Mouse (Mus musculus): ENCODE results near the gene Ttyh3. TPM values are rescaled to one million over a fixed set of nuclear protein-coding genes. Genes with fewer than 3 reads are reported as not detected.

Gene Ttyh3
- polyA plus RNA-seq, 1 experiment from 2014 or later, result 42.8 TPM

GRCm38 (mm10) chr5:140616110-140616503 lies 32.7 kb downstream of the Ttyh3 start:
- no peak overlapping the region for H3K9ac ChIP-seq (replicated peaks; ENCODE audit: low read length)
- DNase-seq (ENCODE audit: low spot score), result no peak
- no peaks in the 10 kb centered on the region for H3K36me3 ChIP-seq (replicated peaks; ENCODE audit: control insufficient read depth, insufficient read depth, low read depth, low read length)
- WGBS, result 83% methylated on average over 6 of the region's 6 CpGs
- no peak overlapping the region for H3K27ac ChIP-seq (replicated peaks; ENCODE audit: low read depth, low read length)
- no peak overlapping the region for H3K4me2 ChIP-seq (ENCODE audit: low read depth, low read length)
- H3K4me1 ChIP-seq (ENCODE audit: control insufficient read depth, insufficient read depth, low read length), result peaks cover 4% of the 10 kb centered on the region
- peaks cover 12% of the 10 kb centered on the region for H3K27me3 ChIP-seq (ENCODE audit: control insufficient read depth, insufficient read depth, low read length)
- no peaks in the 10 kb centered on the region for H3K9me3 ChIP-seq (replicated peaks; ENCODE audit: control insufficient read depth, low read length)
- ATAC-seq (replicated peaks; ENCODE audit: insufficient number of reproducible peaks, low FRiP score, low TSS enrichment, low read depth), result no peak
- H3K4me3 ChIP-seq (ENCODE audit: low read depth, low read length), result no peak overlapping the region

DNA sequence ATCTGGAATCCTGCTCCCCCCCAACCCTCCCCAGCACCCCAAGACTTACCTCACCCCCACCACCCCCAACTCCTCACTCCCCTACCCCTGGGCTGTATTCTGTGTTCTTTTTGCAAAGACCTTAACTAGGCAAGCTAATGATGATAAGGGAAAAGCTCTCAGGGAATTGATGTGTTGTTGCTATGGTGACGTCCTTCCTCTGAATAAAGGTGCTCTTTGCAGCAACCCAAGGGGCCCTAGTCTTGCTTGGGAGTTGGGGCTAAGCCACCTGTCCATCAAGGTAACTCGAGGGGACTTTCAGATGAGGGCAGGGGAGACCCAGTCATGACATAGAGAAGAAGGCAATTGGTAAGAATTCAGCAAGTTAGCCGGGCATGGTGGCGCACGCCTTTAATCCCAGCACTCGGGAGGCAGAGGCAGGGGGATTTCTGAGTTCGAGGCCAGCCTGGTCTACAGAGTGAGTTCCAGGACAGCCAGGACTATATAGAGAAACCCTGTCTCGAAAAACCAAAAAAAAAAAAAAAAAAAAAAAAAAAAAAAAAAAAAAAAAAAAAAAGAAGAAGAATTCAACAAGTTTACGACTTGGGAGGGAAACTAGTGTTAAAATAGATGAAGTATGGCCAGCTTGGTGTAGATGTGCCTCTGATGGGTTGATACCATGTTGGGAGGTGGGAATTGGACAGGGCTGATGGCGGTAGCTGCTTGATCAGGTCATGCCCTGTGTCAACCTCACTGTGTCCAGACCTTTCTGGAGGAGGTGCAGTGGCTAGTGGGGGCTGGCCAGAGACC lies 33.3 kb downstream of the Ttyh3 start:
- Histone ChIP-seq H3K27me3 (ENCODE audit: control insufficient read depth, insufficient read depth, low read length) (peaks cover 17% of the 10 kb centered on the region), H3K4me2 (ENCODE audit: low read depth, low read length) (no peak overlapping the region), H3K9me3 (replicated peaks; ENCODE audit: control insufficient read depth, low read length) (no peaks in the 10 kb centered on the region), H3K4me3 (ENCODE audit: low read depth, low read length) (no peak overlapping the region), H3K36me3 (replicated peaks; ENCODE audit: control insufficient read depth, insufficient read depth, low read depth, low read length) (no peaks in the 10 kb centered on the region), H3K27ac (replicated peaks; ENCODE audit: low read depth, low read length) (no peak overlapping the region), H3K4me1 (ENCODE audit: control insufficient read depth, insufficient read depth, low read length) (peaks cover 7% of the 10 kb centered on the region), H3K9ac (replicated peaks; ENCODE audit: low read length) (no peak overlapping the region)
- DNase-seq (ENCODE audit: low spot score) (no peak), ATAC-seq (replicated peaks; ENCODE audit: insufficient number of reproducible peaks, low FRiP score, low TSS enrichment, low read depth) (no peak)
- WGBS, result 84% methylated on average over 9 of the region's 10 CpGs

DNA sequence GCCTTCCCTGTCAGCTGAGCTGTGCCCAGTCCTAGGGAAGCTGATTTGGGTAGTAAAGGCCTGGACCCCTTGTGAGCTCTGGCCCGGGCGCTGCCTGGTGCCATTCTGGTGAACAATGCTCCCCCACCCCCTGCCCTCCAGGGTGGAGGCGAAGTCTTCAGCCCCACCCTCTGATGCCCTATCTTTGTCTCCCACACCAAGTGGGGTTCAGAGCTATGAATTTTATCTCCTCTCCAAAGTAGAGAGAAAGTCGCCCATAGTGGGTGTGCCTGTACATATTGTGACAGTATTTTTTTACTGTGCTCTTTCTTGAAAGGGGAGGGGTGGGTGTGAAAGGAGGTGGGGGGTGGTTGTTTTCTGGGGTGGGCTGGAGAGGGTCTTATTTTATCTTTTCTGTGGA lies 34.0 kb downstream of the Ttyh3 start:
- H3K9ac ChIP-seq (replicated peaks; ENCODE audit: low read length), result no peak overlapping the region
- H3K27ac ChIP-seq (replicated peaks; ENCODE audit: low read depth, low read length), result no peak overlapping the region
- H3K4me3 ChIP-seq (ENCODE audit: low read depth, low read length), result no peak overlapping the region
- ATAC-seq (replicated peaks; ENCODE audit: insufficient number of reproducible peaks, low FRiP score, low TSS enrichment, low read depth) (no peak), DNase-seq (ENCODE audit: low spot score) (no peak)
- WGBS, result 84% methylated on average over 4 of the region's 4 CpGs
- H3K27me3 ChIP-seq (ENCODE audit: control insufficient read depth, insufficient read depth, low read length), result peaks cover 24% of the 10 kb centered on the region
- H3K36me3 ChIP-seq (replicated peaks; ENCODE audit: control insufficient read depth, insufficient read depth, low read depth, low read length), result no peaks in the 10 kb centered on the region
- H3K9me3 ChIP-seq (replicated peaks; ENCODE audit: control insufficient read depth, low read length), result no peaks in the 10 kb centered on the region
- peaks cover 11% of the 10 kb centered on the region for H3K4me1 ChIP-seq (ENCODE audit: control insufficient read depth, insufficient read depth, low read length)
- H3K4me2 ChIP-seq (ENCODE audit: low read depth, low read length), result no peak overlapping the region

- no peak overlapping the region for H3K4me2 ChIP-seq (ENCODE audit: low read depth, low read length)
- ATAC-seq (replicated peaks; ENCODE audit: insufficient number of reproducible peaks, low FRiP score, low TSS enrichment, low read depth) (no peak), DNase-seq (ENCODE audit: low spot score) (no peak)
- H3K4me3 ChIP-seq (ENCODE audit: low read depth, low read length), result no peak overlapping the region
- no peaks in the 10 kb centered on the region for H3K36me3 ChIP-seq (replicated peaks; ENCODE audit: control insufficient read depth, insufficient read depth, low read depth, low read length)
- no peak overlapping the region for H3K27ac ChIP-seq (replicated peaks; ENCODE audit: low read depth, low read length)
- peaks cover 11% of the 10 kb centered on the region for H3K4me1 ChIP-seq (ENCODE audit: control insufficient read depth, insufficient read depth, low read length)
- 94% methylated on average over 10 of the region's 10 CpGs for WGBS
- no peaks in the 10 kb centered on the region for H3K9me3 ChIP-seq (replicated peaks; ENCODE audit: control insufficient read depth, low read length)
- H3K9ac ChIP-seq (replicated peaks; ENCODE audit: low read length), result no peak overlapping the region
- peaks cover 31% of the 10 kb centered on the region for H3K27me3 ChIP-seq (ENCODE audit: control insufficient read depth, insufficient read depth, low read length)
Observed at GRCm38 (mm10) chr5:140614141-140614540, 34.7 kb downstream of the Ttyh3 start.

DNA sequence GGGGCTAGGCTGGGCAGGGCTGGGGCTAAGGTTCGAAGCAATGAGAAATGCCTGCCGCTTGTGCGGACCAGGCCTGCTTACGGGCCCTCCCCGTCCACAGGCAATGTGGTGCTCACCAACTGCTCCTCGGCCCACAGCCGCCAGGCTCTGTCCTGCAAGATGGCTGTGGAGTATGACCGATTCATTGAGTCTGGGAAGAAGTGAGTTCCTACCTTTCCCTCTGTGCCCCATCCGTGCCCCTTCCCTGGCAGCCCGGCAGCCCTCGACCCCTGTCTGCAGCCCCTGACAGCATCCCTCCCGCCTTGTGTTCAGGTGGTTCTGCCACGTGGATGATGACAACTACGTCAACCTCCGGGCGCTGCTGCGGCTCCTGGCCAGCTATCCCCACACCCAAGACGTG lies 36.6 kb downstream of the Ttyh3 start:
- no peak for DNase-seq (ENCODE audit: low spot score)
- H3K27me3 ChIP-seq (ENCODE audit: control insufficient read depth, insufficient read depth, low read length), result peaks cover 45% of the 10 kb centered on the region
- peaks cover 18% of the 10 kb centered on the region for H3K4me1 ChIP-seq (ENCODE audit: control insufficient read depth, insufficient read depth, low read length)
- no peaks in the 10 kb centered on the region for H3K36me3 ChIP-seq (replicated peaks; ENCODE audit: control insufficient read depth, insufficient read depth, low read depth, low read length)
- 39% methylated on average over 18 of the region's 18 CpGs for WGBS
- H3K27ac ChIP-seq (replicated peaks; ENCODE audit: low read depth, low read length), result no peak overlapping the region; the same call in 1 of the 2 replicates
- ATAC-seq (replicated peaks; ENCODE audit: insufficient number of reproducible peaks, low FRiP score, low TSS enrichment, low read depth), result no peak
- H3K9me3 ChIP-seq (replicated peaks; ENCODE audit: control insufficient read depth, low read length), result no peaks in the 10 kb centered on the region
- no peak overlapping the region for H3K9ac ChIP-seq (replicated peaks; ENCODE audit: low read length)
- 0 out of 2 replicates have a peak overlapping the region, but pooled peaks have one; percentile 0 for H3K4me3 ChIP-seq (ENCODE audit: low read depth, low read length)
- H3K4me2 ChIP-seq (ENCODE audit: low read depth, low read length), result peak overlapping the region; percentile 58; the same call in 1 of the 2 replicates

GRCm38 (mm10) chr5:140611611-140612185 lies 37.1 kb downstream of the Ttyh3 start:
- Histone ChIP-seq H3K4me2 (ENCODE audit: low read depth, low read length) (peak overlapping the region; percentile 58), H3K9me3 (replicated peaks; ENCODE audit: control insufficient read depth, low read length) (no peaks in the 10 kb centered on the region), H3K4me1 (ENCODE audit: control insufficient read depth, insufficient read depth, low read length) (peaks cover 21% of the 10 kb centered on the region), H3K9ac (replicated peaks; ENCODE audit: low read length) (peak overlapping the region; percentile 60; the same call in 1 of the 2 replicates), H3K36me3 (replicated peaks; ENCODE audit: control insufficient read depth, insufficient read depth, low read depth, low read length) (no peaks in the 10 kb centered on the region), H3K27ac (replicated peaks; ENCODE audit: low read depth, low read length) (peak overlapping the region; percentile 72), H3K27me3 (ENCODE audit: control insufficient read depth, insufficient read depth, low read length) (peaks cover 50% of the 10 kb centered on the region), H3K4me3 (ENCODE audit: low read depth, low read length) (peak overlapping the region; percentile 0)
- WGBS, result 4% methylated on average over 15 of the region's 15 CpGs
- DNase-seq (ENCODE audit: low spot score) (peak; percentile 56), ATAC-seq (replicated peaks; ENCODE audit: insufficient number of reproducible peaks, low FRiP score, low TSS enrichment, low read depth) (no peak)

DNA sequence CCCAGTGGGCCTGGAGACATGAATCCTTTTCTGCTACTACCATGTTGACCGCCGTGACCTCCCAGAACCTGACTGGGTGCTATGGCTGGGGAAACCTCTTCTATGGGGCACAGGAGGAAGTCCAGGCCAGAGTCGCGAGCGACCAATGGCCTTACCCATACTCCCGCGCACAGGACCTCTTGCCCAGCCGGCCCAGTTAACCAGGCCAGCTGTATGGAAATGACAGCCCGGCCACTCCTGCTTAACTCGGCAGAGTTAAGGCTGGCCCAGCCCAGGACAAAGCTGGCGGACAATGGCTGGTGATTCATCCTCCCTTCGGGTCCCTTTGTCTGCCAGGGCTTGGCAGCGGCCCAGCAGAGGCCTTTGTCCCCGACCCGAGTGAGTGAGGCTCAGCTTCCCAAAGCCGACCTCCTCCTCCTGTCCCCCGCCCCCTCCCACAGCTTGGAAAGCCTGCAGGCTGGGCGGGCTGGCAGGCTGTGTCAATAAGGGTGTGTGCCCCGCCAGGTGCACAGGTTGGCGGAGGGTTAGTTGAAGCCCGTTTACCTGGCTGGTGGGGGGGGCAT lies 37.7 kb downstream of the Ttyh3 start:
- peak overlapping the region; percentile 60 for H3K9ac ChIP-seq (replicated peaks; ENCODE audit: low read length)
- no peaks in the 10 kb centered on the region for H3K9me3 ChIP-seq (replicated peaks; ENCODE audit: control insufficient read depth, low read length)
- H3K36me3 ChIP-seq (replicated peaks; ENCODE audit: control insufficient read depth, insufficient read depth, low read depth, low read length), result no peaks in the 10 kb centered on the region
- peaks cover 25% of the 10 kb centered on the region for H3K4me1 ChIP-seq (ENCODE audit: control insufficient read depth, insufficient read depth, low read length)
- WGBS, result 4% methylated on average over 20 of the region's 21 CpGs
- ATAC-seq (replicated peaks; ENCODE audit: insufficient number of reproducible peaks, low FRiP score, low TSS enrichment, low read depth) (peak; percentile 42), DNase-seq (ENCODE audit: low spot score) (peak; percentile 71)
- peak overlapping the region; percentile 58 for H3K4me2 ChIP-seq (ENCODE audit: low read depth, low read length)
- H3K27me3 ChIP-seq (ENCODE audit: control insufficient read depth, insufficient read depth, low read length), result peaks cover 56% of the 10 kb centered on the region
- H3K27ac ChIP-seq (replicated peaks; ENCODE audit: low read depth, low read length), result peak overlapping the region; percentile 72
- peak overlapping the region; percentile 57 for H3K4me3 ChIP-seq (ENCODE audit: low read depth, low read length)

All from embryonic facial prominence, embryonic 11.5 days (tissue).